Mouse (Mus musculus) brain, embryonic 14.5 days (tissue): ENCODE data around the gene Cabp4. TPM values are rescaled to one million over a fixed set of nuclear protein-coding genes. Genes with fewer than 3 reads are reported as not detected.
"Not testable (repeated sequence)": the region's sequence is repeated elsewhere in the genome, so short reads cannot be mapped to it uniquely, and the experiment has no call there.

Source experiments
- DNase-seq: peaks from one replicate; pipeline ENCODE4 v3.0.0-alpha.2; 2011; ENCODE audit warnings: low read depth
- CTCF ChIP-seq: fragments of 200-500 bp; IDR thresholded peaks from 2 replicates; pipeline ENCODE4 v1.5.1; 2012; ENCODE audit warnings: inconsistent platforms, mild to moderate bottlenecking, moderate library complexity, borderline replicate concordance; ENCODE audit not compliant: insufficient read depth, insufficient read length; ENCODE audit errors: extremely low read depth
- POLR2A ChIP-seq: fragments of 200-500 bp; IDR thresholded peaks from 2 replicates; pipeline ENCODE4 v1.6.1; 2012; ENCODE audit warnings: mild to moderate bottlenecking, inconsistent platforms, borderline replicate concordance; ENCODE audit not compliant: poor library complexity, insufficient read depth, insufficient read length, severe bottlenecking; ENCODE audit errors: extremely low read depth
- polyA plus RNA-seq: library from polyadenylated mRNA; depleted of rRNA; stranded (reverse); fragments of >200 nt; gene quantifications from 2 replicates; pipeline ENCODE4 v1.2.3, GENCODE M21; 2012

Gene Cabp4
- polyA plus RNA-seq, 1 experiment = 0.19 TPM

DNA sequence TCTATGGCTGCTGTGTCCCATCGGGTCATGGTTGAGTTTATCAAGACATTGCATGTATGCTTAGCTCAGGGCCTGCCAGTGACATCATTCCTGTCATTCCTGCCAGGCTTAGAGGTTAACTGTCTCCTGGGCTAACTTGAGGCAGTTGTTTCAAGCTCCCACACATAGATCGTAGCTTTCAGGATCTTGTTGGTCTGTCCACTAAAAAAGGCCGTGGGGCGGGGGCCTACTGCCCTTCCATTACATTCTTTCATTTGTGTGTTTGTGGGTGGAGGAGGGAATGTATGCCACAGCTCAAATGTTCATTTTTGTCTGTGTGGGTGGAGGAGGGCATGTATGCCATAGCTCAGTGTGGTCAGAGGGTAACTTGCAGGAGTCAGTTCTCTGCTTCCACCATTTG lies 13.7 kb downstream of the Cabp4 start:
- TF ChIP-seq POLR2A (no peak), CTCF (no peak)
- DNase-seq = no peak

DNA sequence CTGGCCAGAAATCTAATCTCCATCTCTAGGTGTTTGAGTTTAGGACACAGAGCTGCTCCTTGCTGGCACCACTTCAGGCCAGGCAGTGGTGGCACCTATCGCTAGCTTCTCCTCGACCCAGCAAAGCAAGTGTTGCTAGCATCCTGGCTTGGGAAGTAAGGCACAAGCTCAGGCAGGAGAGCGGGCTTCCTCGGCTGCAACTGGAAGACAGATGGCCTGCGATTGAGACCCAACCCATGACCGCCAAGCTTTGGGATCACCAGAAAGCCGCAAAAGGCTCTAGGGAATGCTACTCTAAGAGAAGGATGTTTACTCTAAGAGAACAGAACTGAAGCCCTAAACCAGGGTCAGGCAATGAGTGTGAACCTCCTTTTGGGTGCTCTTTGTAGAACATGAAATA lies 14.4 kb downstream of the Cabp4 start:
- TF ChIP-seq POLR2A (no peak), CTCF (no peak)
- no peak for DNase-seq

DNA sequence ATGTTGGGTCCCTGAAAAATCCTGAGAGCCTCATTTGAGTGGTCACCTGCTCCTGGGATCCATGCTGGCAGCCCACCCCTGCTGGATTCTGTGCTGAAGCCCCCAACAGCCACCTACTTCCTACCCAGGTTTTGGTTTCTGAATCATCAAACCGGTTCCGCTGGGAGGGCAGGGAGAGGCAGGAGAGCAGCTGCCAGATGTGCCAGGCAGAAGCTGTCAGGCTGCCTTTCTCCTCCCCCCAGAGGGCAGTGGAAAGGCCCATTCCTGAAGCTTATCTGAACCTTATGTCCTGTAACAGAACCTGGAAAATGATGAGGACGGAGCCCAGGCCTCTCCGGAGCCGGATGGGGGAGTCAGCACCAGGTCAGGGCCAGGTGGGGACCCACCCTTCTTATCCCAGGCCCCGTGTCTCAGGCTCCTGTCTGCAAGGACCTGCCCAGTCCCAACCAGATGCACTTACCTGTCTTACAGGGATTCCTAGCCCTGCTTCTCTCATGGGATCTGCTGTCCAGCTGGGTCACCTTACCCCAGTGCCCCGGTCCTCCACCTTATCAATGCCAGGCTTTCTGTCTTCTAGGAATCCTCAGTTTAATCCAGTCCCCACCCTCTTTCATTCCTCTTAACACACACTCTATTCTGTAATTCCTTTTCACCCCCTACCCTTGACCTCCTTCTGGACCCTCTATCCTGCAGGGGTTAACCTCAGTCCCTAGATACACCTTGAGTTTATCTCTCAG lies 16.9 kb downstream of the Cabp4 start:
- no peak for DNase-seq
- no peak for TF ChIP-seq CTCF
- no peak for TF ChIP-seq POLR2A

DNA sequence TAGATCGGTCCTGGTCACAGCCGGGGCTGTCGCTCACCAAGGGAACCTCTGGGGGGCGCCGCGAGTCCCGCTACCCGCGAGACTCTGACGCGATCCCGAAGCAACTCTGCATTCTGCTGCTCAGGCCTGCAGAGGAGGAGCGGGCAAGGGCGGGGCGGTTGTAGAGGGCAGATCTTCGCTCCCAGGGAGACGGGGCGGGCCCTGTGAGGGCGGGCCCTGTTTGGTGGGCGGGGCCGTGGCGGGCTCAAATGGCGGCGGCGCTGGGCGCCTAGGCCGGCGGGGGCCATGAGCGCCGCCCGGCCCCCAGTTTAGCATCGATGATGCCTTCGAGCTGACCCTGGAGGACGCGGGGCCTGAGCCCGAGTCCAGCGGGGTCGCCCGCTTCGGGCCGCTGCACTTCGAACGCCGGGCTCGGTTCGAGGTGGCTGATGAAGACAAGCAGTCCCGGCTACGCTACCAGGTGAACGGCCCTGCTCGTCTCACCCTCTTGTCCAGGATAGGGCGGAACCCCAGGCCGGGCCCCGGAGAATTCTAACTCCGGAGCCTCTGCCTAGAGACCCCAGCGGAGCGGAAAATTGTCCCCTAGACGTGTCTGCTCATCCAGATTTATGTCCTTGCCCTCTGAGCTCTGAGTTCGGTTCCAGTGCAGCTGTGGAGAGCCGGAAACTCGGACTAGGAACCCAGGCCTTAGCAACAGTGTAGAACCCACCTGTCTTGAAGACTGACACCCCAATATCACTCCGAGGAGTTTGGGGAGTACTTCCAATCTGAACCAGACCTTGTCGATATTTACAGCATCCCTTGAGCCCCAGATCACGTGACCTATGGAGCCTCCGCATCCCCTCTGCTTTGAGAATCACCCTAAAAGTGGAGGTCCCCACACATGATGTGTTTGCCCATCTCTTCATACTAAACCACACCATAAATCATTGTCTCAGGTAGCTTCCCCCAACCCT lies 17.8 kb downstream of the Cabp4 start, which contains the start of gene Aip:
Aip (minus strand) TSS at position 118 of the 956 bp plus-strand sequence.
- TF ChIP-seq CTCF (peak; percentile 71), POLR2A (peak; percentile 91)

DNA sequence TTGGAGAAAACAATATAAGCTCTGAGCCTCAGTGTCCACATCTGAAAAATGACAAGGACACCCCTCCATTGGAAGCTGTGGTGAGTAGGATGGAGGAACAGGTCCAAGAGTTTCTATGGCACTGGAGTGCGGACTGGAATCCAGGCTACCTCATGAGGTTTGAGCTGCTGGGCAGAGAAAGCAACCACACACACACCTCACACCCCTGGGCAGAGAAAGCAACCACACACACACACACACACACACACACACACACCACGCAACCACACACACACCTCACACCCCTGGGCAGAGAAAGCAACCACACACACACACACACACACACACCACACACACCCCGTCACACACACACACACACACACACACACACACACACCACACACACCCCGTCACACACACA lies 18.6 kb downstream of the Cabp4 start:
- DNase-seq = peak; percentile 49

More for the DNA sequence above, 17.8 kb downstream of the Cabp4 start, which contains the start of gene Aip:
- peak; percentile 99 for DNase-seq

DNA sequence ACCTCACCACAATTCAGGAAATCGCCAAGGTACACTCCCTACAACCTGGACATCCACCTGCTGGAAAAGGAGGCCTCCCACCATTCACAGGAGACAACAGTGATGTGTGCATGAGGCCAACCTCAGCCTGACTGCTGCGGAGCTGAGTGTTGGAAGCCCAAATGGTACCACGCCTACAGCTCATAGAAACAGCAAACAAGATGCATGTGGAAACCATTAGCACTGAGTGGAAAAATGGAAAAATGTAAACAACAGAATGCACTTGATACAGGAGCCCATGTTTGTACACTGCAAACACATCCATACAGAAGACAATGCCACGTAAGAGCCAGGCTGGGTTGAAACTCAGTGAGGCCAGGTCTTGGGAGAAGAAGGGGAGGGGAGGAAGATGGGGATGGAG lies 19.4 kb downstream of the Cabp4 start:
- DNase-seq = no peak
- TF ChIP-seq CTCF (no peak), POLR2A (no peak)

DNA sequence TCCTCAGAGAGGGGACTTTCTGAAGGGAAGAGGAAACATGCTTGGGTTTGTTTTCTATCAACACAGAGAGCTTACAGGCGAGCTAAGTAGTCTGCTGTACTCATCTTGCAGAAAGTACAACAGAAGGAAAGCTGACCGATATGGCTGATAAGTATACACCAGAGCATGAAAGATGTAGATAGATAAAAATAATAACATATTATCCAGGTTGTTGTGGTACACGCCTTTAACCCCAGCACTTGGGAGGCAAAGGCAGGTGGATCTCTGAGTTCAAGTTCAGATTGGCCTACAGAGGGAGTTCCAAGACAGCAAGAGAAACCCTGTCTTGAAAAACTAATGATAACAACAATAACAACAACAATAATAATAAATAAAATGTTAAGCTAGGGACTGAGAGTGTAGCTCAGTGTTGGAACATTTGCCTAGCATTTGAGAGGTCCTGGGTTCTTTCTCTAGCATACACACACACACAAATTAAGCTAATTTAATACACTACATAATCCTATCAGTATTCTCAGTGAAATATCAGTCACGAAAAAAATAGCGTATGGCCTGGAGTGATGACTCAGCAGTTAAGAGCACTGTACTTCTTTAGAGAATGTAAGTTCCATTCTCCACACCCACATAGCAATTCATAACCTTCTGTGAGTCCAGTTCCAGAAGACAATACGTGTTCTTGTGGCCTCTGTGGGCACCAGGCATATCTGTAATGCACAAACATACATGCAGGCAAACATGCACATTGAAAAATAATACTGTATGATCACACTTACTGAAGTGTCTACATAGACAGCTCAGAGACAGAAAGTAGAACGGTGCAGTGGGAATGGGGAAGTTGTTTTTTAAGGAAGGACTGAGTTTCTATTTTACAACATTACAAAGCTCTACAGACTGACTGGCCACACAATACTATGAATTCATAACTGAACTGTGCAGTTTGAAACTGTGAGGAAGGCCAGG lies 21.1 kb downstream of the Cabp4 start:
- DNase-seq = no peak
- no peak for TF ChIP-seq POLR2A
- no peak for TF ChIP-seq CTCF

DNA sequence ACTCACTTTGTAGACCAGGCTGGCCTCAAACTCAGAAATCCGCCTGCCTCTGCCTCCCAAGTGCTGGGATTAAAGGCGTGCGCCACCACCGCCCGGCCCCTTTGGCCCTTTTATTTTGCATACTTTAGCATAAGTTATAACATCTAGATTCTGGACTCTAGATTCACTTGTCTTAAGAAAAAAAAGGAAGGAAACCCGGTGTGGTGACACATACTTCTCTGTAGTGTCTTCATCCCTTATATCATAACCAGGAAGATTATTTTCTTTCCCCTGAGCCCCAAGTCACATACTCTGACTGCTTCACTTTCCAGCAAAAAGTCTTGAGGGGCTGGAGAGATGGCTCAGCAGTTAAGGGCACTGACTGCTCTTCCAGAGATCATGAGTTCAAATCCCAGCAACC lies 21.9 kb downstream of the Cabp4 start:
- DNase-seq = not testable (repeated sequence)

DNA sequence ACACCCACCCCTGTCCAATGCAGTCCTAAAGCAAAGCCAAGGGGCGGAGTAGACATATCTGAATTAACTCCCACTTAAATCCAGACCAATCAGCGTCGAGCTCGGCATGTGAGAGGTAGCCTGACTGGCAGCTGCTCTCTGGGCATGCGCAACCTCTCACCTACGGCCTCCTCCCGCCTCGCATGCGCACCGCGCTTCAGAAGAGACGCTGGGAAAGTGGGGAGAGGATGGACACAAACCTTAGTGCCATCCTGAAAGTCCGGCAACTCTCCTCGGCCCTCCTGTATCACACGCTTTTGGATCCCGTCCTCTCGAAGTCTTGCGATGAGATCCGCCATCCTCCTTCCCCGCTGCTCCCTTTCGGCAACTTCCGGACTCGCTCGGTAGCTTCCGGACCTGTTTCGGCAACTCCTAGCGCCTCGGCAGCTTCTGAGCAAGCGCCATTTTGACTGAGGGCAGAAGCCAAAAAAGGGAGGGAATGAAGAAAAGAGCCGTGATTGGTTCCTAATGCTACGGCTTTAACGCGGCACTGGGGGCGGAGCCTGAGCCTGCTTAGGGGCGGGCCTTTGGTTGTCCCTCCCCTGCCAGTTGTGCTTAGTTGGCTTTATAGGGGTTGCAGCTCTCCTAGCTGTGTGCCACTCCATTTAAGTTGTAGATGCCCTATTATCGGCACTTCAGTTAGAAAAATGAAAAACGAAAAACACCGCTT lies 22.6 kb downstream of the Cabp4 start:
- TF ChIP-seq CTCF = no peak
- 0 out of 2 replicates have a peak, but pooled peaks have one; percentile 16 for TF ChIP-seq POLR2A
- peak; percentile 99 for DNase-seq

DNA sequence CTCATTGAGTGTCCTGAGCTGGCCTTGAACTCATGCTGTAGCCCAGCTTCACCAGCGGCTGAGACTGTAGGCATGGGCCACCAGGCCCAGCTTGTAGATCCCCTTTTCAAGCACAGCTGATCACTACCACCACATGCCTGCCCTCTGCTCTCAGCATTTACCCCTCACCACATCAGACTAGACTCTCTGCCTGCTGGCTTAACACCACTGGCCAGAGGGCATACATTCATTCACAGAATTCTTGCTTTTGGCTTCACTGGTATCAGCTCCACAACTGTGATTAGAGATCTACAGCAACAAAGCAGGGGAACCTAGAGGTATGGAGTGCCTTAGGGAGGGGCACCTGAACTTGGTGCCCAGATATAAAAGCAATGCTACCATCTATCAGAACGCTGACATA lies 23.3 kb downstream of the Cabp4 start:
- TF ChIP-seq CTCF (no peak), POLR2A (no peak)
- no peak for DNase-seq

DNA sequence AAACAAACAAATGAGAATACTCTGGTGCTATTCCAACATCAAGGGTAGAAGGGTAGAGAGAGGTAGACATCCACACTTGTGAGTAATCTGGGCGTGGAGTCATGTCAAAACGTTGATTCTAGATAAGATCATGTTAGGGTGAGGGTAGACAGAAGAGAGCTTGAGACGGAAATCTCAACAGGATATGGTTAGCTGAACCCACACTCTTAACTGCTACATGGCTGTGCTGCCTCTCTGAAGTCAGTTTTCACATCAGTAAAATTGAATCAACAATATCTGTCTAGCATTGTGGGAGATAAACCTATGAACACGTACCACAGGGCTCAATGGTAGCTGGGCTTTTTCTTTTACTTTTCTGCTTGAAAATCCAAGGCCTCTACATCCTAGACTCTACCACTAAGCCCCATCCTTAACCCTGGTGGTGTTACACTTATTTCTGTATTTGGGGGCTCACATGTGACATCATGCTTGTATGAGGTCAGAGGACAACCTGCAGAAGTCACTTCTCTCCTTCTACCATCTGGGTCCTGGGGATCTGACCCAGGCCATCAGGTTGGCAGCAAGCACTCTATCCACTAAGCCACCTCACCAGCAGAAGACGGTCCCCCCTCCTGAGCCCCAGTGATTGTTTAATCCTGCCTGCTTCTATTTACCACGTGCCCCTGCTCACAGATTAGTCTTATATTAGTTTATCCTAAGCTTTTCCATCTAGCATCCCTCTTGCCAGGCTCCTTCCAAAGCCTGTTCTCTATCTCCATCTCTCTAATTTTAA lies 23.9 kb downstream of the Cabp4 start:
- DNase-seq = no peak
- TF ChIP-seq CTCF (no peak), POLR2A (no peak)
